Mouse (Mus musculus) hematopoietic multipotent progenitor cell, adult 10-12 weeks (in vitro differentiated cells): ENCODE data around the gene Txndc2. TPM values are rescaled to one million over a fixed set of nuclear protein-coding genes. Genes with fewer than 3 reads are reported as not detected.

Source experiments
- polyA plus RNA-seq: library from polyadenylated mRNA; stranded (reverse); fragments of >175 nt; gene quantifications from 2 replicates; pipeline ENCODE4 v1.2.3, GENCODE M21; 2012; ENCODE audit warnings: low replicate concordance

Gene Txndc2
- not detected in 2 replicates for polyA plus RNA-seq

DNA sequence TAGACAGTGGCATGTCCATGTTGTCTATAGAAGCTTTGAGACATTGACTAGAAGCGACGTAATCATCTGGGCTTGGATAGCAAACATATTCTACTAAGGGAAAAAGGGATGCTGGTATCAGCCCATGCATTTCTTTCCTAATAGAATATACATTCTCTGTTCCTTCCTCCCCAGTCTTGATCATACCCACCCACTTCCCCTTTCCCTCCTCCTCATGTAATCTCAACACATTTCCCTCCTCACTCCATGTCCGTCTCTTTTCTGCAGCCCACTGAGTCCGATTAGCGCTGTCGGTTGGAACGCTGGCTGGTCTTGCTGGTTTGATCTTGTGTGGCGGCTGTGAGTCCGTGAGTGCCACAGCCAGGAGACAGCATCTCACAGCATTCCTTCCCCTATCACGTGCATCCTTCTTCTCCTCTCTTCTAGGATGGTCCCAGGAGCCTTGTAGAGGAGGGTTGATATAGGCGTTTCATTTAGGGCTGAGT lies at the start of gene Txndc2:
Gene Txndc2 (minus strand): TSS at position 435 of the 485 bp plus-strand sequence.

DNA sequence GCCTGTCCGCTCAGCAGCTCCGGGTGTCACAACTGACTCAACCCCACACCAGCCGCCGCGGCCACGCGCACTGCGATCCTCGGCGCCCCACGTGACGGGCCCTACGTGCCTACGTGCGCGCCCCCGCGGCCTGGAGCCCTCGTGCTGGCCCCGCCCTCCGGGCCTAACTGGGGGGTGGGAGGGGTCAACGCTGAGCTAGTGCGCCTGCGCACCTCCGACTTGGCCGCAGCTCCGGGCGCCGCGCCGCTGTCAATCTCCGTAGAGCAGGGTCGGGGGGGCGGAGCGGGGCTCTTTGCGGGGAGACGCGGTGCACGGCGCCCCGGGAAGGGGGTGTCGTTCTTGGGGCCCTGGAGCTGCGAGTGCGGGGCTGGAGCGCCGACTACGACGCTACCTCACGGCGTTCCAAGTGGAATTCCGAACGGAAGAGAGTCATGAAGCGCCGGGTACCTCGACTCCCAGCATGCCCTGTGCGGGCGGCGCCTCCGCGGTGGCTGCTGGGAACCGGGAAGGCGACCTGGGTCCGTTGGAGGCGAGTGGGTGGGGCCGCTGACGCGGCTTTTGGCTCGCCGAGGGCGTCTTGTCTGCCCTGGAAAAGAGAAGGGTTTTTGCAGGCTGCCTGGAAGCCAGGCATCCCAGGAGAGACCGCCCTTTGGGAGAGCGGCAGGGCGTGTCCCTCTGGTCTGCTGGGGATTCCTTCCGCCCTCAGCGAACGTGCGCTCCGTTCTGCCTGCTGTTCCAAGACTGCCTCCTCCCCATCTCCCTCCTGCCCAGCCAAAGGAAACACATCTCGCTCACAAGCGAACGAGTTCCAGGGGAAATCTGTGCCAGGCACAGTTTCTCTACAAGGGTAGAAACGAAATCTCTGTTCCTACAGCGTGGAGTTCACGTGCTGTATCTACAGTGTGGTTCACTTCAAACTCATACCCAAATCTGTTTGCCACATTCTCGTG lies 28.2 kb downstream of the Txndc2 start, which contains the start of gene Vapa:
Gene Vapa (minus strand): TSS at position 93 of the 950 bp plus-strand sequence.

Other genes with a start within 250 kb of the Txndc2 start
- not detected in 2 replicates for gene Tmem232, start 101.4 kb downstream of the Txndc2 start, polyA plus RNA-seq
- 60.5 and 161 TPM in 2 replicates for gene Vapa, start 28.6 kb downstream of the Txndc2 start, polyA plus RNA-seq
- gene Rab31, start 130.6 kb upstream of the Txndc2 start, polyA plus RNA-seq: 15.3 and 28.6 TPM in 2 replicates
- 8.1 and 27.1 TPM in 2 replicates for gene Ppp4r1, start 140.4 kb upstream of the Txndc2 start, polyA plus RNA-seq
- 89.2 and 193 TPM in 2 replicates for gene Ralbp1, start 243.6 kb upstream of the Txndc2 start, polyA plus RNA-seq